Mouse (Mus musculus) heart, adult 2 months (tissue): Measurements from ENCODE around the gene Ttpal. TPM values are rescaled to one million over a fixed set of nuclear protein-coding genes. Genes with fewer than 3 reads are reported as not detected.

Experiments used
- DNase-seq, 2 experiments: peaks; one replicate each; pipeline ENCODE4 v3.0.0; 2021
- H3K27ac ChIP-seq: fragments of 200-600 bp; 2 replicates; pipeline ENCODE4 v1.8.1; 2022
- H3K27me3 ChIP-seq: fragments of 200-500 bp; 2 replicates; pipeline ENCODE4 v1.6.1; 2012; ENCODE audit warnings: mild to moderate bottlenecking, low read length, inconsistent platforms, mixed read lengths; ENCODE audit not compliant: control insufficient read depth, insufficient read depth
- H3K36me3 ChIP-seq: fragments of 200-500 bp; 2 replicates; pipeline ENCODE4 v1.6.1; 2012; ENCODE audit warnings: low read length, inconsistent platforms; ENCODE audit not compliant: control insufficient read depth, insufficient read depth
- H3K4me1 ChIP-seq: fragments of 200-500 bp; 2 replicates; pipeline ENCODE4 v1.6.1; 2011; ENCODE audit warnings: low read length; ENCODE audit not compliant: control insufficient read depth, insufficient read depth
- H3K4me3 ChIP-seq: fragments of 200-600 bp; 2 replicates; pipeline ENCODE4 v1.8.1; 2022
- H3K79me2 ChIP-seq: fragments of 200-500 bp; replicated peaks from 2 replicates; pipeline ENCODE4 v1.6.1; 2012; ENCODE audit warnings: mild to moderate bottlenecking, inconsistent platforms, low read length, moderate library complexity, mixed read lengths; ENCODE audit not compliant: control insufficient read depth, insufficient read depth
- H3K9ac ChIP-seq: fragments of 200-500 bp; 2 replicates; pipeline ENCODE4 v1.6.1; 2012; ENCODE audit warnings: low read depth, mild to moderate bottlenecking, control low read depth, inconsistent platforms, low read length, mixed read lengths
- CTCF ChIP-seq: fragments of 200-600 bp; IDR thresholded peaks from 2 replicates; pipeline ENCODE4 v1.8.1; 2022; ENCODE audit warnings: antibody characterized with exemption, mild to moderate bottlenecking, moderate library complexity
- EP300 ChIP-seq: fragments of 200-500 bp; IDR thresholded peaks from 2 replicates; pipeline ENCODE4 v1.6.1; 2011; ENCODE audit warnings: low read depth, low read length, control low read depth; ENCODE audit not compliant: insufficient read depth
- POLR2A ChIP-seq: fragments of 200-500 bp; IDR thresholded peaks from 2 replicates; pipeline ENCODE4 v1.6.1; 2011; ENCODE audit warnings: mild to moderate bottlenecking, low read depth, low read length, control low read depth; ENCODE audit not compliant: insufficient read depth
- WGBS: fragments of 180-500 bp; shearing (Covaris S2); methylation state at CpG from one replicate; pipeline ENCODE4 v1.1.7; 2018; 5-methylcytosine and 5-hydroxymethylcytosine counted together
- intact Hi-C: fragments of 180-260 bp; cut with DNase I; formaldehyde crosslinking; loops from one replicate; pipeline ENCODE4 v1.15.1; 2025
- polyA plus RNA-seq: library from polyadenylated mRNA; depleted of rRNA; stranded (reverse); fragments of >200 nt; gene quantifications from 2 replicates; pipeline ENCODE4 v1.2.3, GENCODE M21; 2012
- total RNA-seq, 2 experiments: library from RNA; stranded (reverse); gene quantifications; 2 replicates each; pipeline ENCODE4 v1.2.3; 2021

Gene Ttpal
- total and polyA plus RNA-seq, 3 experiments, result 11.0 to 13.6 (median 11.0) TPM

DNA sequence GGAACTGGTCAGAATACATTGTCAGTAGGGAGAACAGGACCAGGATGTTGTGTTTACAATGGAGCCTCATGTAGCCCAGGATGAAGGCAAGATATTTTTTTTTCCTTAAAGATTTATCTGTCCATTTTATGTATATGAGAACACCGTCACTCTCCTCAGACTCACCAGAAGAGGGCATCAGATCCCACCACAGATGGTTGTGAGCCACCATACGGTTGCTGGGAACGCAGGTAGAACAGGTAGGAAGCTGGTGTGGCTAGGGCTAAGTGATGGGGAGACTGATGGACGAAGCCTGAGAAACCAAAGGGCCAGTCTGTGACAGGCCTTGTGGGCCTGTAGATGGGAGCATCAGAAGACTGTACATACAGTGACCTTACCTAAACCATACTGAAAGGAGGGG lies 11.9 kb downstream of the Ttpal start:
- H3K36me3 ChIP-seq, result peaks cover 5% of the 10 kb centered on the region
- no peak for DNase-seq
- 97% methylated on average over 4 of the region's 4 CpGs for WGBS
- no peaks in the 10 kb centered on the region for H3K27me3 ChIP-seq
- no peak overlapping the region for H3K9ac ChIP-seq
- H3K27ac ChIP-seq, result no peak overlapping the region
- no peaks in the 10 kb centered on the region; the same call in 1 of the 2 replicates for H3K79me2 ChIP-seq
- no peaks in the 10 kb centered on the region for H3K4me1 ChIP-seq
- H3K4me3 ChIP-seq, result no peak overlapping the region
- intact Hi-C loops, result no loop called here
- TF ChIP-seq CTCF (0 out of 2 replicates have a peak, but pooled peaks have one; percentile 8), EP300 (no peak)

DNA sequence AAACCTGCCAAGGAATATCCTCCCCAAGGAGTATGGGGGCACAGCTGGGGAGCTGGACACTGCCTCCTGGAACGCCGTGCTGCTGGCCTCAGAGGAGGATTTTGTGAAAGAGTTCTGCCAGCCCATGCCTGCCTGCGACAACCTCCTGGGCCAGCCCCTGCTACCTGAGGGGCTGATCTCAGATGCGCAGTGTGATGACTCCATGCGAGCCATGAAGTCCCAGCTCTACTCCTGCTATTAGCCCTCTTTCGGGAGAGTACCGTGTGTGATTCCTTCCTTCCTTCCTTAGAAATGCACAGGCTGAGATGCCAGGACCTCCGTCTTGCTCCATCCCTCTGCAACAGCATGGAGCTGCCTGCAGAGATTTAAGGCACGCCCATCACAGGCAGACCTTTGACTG lies 13.3 kb downstream of the Ttpal start:
- WGBS, result 80% methylated on average over 9 of the region's 9 CpGs
- intact Hi-C loops, result no loop called here
- no peak for DNase-seq

GRCm38 (mm10) chr2:163615906-163616651 lies 14.0 kb downstream of the Ttpal start:
- H3K9ac ChIP-seq, result no peak overlapping the region
- intact Hi-C loops, result loop anchor here (2.0 kb wide), 1 partner anchor 15 kb away; no protein-coding TSS in a partner anchor
- no peak for DNase-seq
- TF ChIP-seq EP300 (no peak), CTCF (no peak), POLR2A (no peak)
- no peak overlapping the region for H3K4me3 ChIP-seq
- peaks cover 18% of the 10 kb centered on the region for H3K36me3 ChIP-seq
- no peaks in the 10 kb centered on the region; the same call in 1 of the 2 replicates for H3K79me2 ChIP-seq
- no peaks in the 10 kb centered on the region; the same call in 1 of the 2 replicates for H3K4me1 ChIP-seq
- H3K27me3 ChIP-seq, result no peaks in the 10 kb centered on the region
- no peak overlapping the region for H3K27ac ChIP-seq
- 87% methylated on average over 4 of the region's 4 CpGs for WGBS

More for the DNA sequence above, 13.3 kb downstream of the Ttpal start:
- Histone ChIP-seq H3K27me3 (no peaks in the 10 kb centered on the region), H3K27ac (no peak overlapping the region), H3K9ac (no peak overlapping the region), H3K4me1 (no peaks in the 10 kb centered on the region), H3K79me2 (no peaks in the 10 kb centered on the region; the same call in 1 of the 2 replicates), H3K36me3 (peaks cover 16% of the 10 kb centered on the region), H3K4me3 (no peak overlapping the region)
- TF ChIP-seq CTCF, result no peak
- TF ChIP-seq POLR2A, result 0 out of 2 replicates have a peak, but pooled peaks have one; percentile 24

DNA sequence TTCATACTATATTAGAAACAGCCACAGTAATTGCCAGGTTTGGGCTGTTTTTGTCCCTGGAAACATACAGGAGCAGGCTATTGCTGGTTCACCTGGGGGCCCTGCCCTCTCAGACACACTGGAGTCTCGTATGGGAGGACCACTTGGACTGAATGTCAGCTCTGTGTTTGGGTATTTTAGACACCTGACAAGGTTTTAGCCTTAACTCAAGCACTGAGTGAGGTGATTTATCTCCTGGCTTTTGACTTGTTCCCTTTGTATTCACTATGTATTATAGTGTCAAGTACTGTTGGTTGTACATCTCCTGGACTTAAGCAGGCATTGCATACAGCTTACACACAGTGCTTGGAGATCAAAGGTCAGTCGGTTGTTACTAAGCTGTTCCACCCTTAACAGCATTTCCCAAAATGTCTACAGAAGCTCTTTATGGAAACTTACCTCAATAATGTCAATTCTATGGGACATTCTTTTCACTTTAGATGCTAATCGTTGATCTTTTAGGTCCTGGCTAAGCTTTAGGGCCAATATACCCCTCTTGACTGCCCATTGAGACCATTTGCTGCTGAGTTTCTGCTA lies 14.6 kb downstream of the Ttpal start:
- no peaks in the 10 kb centered on the region; the same call in 1 of the 2 replicates for H3K79me2 ChIP-seq
- intact Hi-C loops, result loop anchor here (2.0 kb wide), 1 partner anchor 14 kb away; no protein-coding TSS in a partner anchor
- H3K4me1 ChIP-seq, result no peaks in the 10 kb centered on the region; the same call in 1 of the 2 replicates
- TF ChIP-seq EP300 (no peak), POLR2A (0 out of 2 replicates have a peak, but pooled peaks have one; percentile 17)
- H3K9ac ChIP-seq, result no peak overlapping the region
- H3K4me3 ChIP-seq, result no peak overlapping the region
- no peak for DNase-seq
- 70% methylated on average over 3 of the region's 3 CpGs for WGBS
- no peak overlapping the region for H3K27ac ChIP-seq
- H3K36me3 ChIP-seq, result peaks cover 21% of the 10 kb centered on the region
- H3K27me3 ChIP-seq, result no peaks in the 10 kb centered on the region

DNA sequence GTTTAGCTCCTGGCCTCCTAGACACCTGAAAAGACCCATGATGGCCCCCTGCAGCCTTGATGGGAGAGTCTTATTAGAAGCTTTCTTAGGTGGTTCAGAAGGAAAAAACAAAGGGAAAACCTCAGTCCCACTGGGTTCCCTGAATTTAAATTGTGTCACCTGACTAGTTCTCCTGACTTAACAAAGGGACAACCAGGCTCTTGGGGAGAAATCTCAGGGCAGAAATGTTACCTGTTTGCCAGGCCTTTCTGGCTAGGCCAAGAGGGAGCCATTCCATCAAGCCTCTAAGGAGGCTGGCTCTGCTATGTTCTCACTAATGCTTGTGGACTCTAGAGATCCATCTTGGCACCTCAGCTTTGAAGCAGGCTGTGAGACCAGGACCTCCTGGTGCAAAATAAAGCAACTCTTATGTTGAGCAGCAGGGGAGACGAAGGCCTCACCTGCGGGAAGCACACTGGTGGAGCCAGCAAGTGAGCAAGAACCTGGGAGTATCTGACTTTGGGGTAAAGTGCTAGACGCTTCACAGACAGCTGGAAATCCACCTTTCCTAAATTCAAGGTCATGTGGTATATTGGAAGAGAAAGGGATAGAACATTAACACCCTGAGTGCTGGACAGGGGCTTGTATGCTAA lies 15.2 kb downstream of the Ttpal start:
- TF ChIP-seq POLR2A (peak; percentile 12; the same call in 1 of the 2 replicates), EP300 (no peak)
- intact Hi-C loops, result loop anchor here (2.0 kb wide), 1 partner anchor 13 kb away; no protein-coding TSS in a partner anchor
- H3K36me3 ChIP-seq, result peaks cover 24% of the 10 kb centered on the region

More for the DNA sequence above, 15.2 kb downstream of the Ttpal start:
- Histone ChIP-seq H3K79me2 (no peaks in the 10 kb centered on the region; the same call in 1 of the 2 replicates), H3K4me1 (no peaks in the 10 kb centered on the region; the same call in 1 of the 2 replicates), H3K27ac (no peak overlapping the region), H3K9ac (no peak overlapping the region), H3K4me3 (no peak overlapping the region), H3K27me3 (no peaks in the 10 kb centered on the region)
- 77% methylated on average over 3 of the region's 3 CpGs for WGBS
- no peak for DNase-seq
